Mouse (Mus musculus) testis, postnatal 10 days (tissue): Measurements from ENCODE around the gene Satl1.
"Not testable (repeated sequence)": the region's sequence is repeated elsewhere in the genome, so short reads cannot be mapped to it uniquely, and the experiment has no call there.

Experiments
- DNase-seq: peaks from one replicate; pipeline ENCODE4 v3.0.0; 2021; ENCODE audit warnings: low spot score

Satl1 gene

DNA sequence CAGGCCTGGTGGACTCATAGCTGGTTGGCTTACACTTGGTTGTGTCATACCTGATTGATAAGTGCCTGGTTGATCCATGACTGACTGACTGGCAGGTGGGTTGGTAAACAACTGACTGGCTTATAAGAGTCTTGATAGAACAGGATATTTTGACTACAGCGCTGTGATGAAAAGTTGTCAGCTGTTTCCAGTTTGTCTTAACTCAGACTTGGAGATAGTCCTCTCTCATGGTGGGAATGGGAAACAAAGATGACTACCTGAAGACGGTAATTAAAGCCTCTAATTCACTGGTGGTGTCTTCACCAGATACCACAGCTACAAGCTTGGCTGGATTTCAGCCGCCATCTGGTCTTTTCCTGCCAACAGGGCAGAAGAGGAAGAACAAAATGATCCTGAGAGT is at the start of gene Satl1:
TSS of gene Satl1 (minus strand) at position 101 of the 400 bp plus-strand sequence.
- DNase-seq = no peak

- no peak for DNase-seq
Observed at GRCm38 (mm10) chrX:112438064-112438463, 31.5 kb upstream of the Satl1 start.

GRCm38 (mm10) chrX:112437580-112437979 is 31.0 kb upstream of the Satl1 start:
- DNase-seq = no peak

DNA sequence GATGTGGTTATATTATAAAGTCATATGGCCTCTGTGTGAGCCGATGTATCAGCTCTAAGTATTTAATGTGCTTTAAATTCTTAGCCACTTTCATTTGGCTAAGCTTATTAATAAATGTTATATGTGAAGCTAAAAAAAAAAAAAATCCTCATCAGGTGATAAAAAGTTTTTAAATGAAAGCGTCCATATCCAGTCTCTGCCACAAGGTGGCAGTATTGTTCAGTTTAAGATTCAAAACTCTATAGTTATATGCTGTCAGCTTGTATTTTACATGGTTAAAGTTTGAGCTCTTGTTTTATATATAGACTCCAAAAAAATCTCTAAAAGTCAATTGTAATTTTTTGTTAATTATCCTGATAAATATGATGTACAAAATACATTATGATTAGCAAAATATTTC is 16.4 kb upstream of the Satl1 start:
- not testable (repeated sequence) for DNase-seq

- DNase-seq = no peak
Observed at GRCm38 (mm10) chrX:112412309-112412708, 5.7 kb upstream of the Satl1 start.

- DNase-seq = peak; percentile 63
Observed at GRCm38 (mm10) chrX:112370577-112371410, 35.8 kb downstream of the Satl1 start.

DNA sequence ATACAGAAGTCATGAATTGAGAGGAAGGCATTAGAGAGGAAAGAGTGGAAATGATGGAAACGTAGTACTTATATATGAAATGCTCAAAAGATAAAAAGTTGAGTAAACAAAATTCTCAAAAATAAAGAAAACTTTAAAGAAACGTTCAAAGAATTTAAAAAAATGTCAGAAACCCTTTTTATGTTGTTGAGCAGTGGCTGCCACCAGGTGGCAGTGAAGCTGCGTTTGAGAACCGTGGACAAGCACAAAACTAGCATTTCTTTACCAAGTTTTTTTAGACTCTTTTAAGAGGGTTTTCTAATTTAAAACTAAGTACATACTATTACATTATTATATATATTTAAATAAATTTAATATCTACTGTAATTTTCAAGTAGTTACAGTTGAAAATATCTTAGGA is 38.2 kb downstream of the Satl1 start:
- DNase-seq = no peak

DNA sequence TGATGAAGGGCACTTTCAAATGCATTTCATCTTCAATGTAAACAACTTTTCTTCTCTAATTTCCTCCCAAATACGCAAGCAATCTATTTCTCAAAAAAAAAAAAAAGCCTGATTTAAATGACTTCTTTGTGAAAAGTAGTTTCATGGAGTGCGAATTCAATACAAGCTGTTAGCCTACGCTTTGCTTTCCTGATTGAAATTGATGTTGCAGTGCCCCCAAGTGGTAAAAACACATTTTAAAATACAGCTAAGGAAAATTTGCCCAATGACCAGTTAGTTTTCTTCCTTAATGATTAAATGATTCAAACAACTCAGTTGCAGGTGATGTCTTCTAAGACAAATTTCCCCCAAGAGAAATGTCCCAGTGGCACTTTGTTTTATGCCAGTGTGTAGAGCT is 58.2 kb downstream of the Satl1 start:
- DNase-seq = no peak

GRCm38 (mm10) chrX:112347467-112348394 is 58.8 kb downstream of the Satl1 start:
- no peak for DNase-seq

DNA sequence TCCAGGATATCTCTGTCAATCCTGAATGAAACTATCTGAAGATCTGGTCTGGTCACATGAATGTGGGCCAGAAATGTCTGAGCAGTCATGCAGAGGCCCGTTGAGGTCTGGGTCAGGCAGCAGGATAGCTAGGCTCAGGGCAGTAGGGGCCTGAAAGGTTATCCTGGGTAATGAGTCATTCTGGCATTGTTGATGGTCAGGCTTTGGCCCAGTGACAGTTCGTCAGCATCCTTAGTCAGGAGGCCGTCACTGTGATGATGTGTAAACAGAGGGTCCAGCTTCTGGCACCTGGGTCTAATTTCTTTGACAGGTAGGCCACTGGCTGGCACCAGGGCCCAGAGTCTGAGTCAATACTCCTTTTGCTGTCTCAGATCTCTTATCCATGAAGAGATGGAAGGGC is 67.1 kb downstream of the Satl1 start:
- no peak for DNase-seq
